Mouse (Mus musculus): ENCODE data around the gene Scn2a.
"Not testable (repeated sequence)": the region's sequence is repeated elsewhere in the genome, so short reads cannot be mapped to it uniquely, and the experiment has no call there.

Scn2a gene

GRCm38 (mm10) chr2:65700246-65700645 is 79.7 kb downstream of the Scn2a start:
- DNase-seq (ENCODE audit: low spot score), result no peak

GRCm38 (mm10) chr2:65701175-65701574 is 80.6 kb downstream of the Scn2a start:
- no peak for DNase-seq (ENCODE audit: low spot score)

- DNase-seq (ENCODE audit: low spot score), result no peak
These were observed 101.7 kb downstream of the Scn2a start for GRCm38 (mm10) chr2:65722219-65722800.

- no peak for DNase-seq (ENCODE audit: low spot score)
These were observed 124.8 kb downstream of the Scn2a start for GRCm38 (mm10) chr2:65745400-65745799.

- no peak for DNase-seq (ENCODE audit: low spot score)
These were observed 161.9 kb downstream of the Scn2a start for GRCm38 (mm10) chr2:65782442-65782841.

- no peak for DNase-seq (ENCODE audit: low spot score)
These were observed 162.8 kb downstream of the Scn2a start for GRCm38 (mm10) chr2:65783392-65783791.

- peak; percentile 56 for DNase-seq (ENCODE audit: low spot score)
These were observed 171.9 kb downstream of the Scn2a start for GRCm38 (mm10) chr2:65792516-65792915.

- no peak for DNase-seq (ENCODE audit: low spot score)
These were observed 173.0 kb downstream of the Scn2a start for GRCm38 (mm10) chr2:65793593-65793992.

GRCm38 (mm10) chr2:65801054-65801709 is 180.6 kb downstream of the Scn2a start:
- DNase-seq (ENCODE audit: low spot score), result no peak

GRCm38 (mm10) chr2:65806556-65806955 is 186.0 kb downstream of the Scn2a start:
- no peak for DNase-seq (ENCODE audit: low spot score)

GRCm38 (mm10) chr2:65811203-65811602 is 190.6 kb downstream of the Scn2a start:
- DNase-seq (ENCODE audit: low spot score), result not testable (repeated sequence)
